Mouse (Mus musculus): ENCODE results near the gene Fbxl17. TPM values are rescaled to one million over a fixed set of nuclear protein-coding genes. Genes with fewer than 3 reads are reported as not detected.

Gene Fbxl17
- polyA plus RNA-seq, 1 experiment from 2014 or later = 10.7 TPM

- 60% methylated on average over 2 of the region's 2 CpGs for WGBS
- no peak overlapping the region for H3K9ac ChIP-seq (ENCODE audit: low read depth, low read length)
- H3K27ac ChIP-seq (replicated peaks; ENCODE audit: low read depth, low read length) = no peak overlapping the region
- no peak overlapping the region for H3K4me2 ChIP-seq (ENCODE audit: low read depth, low read length)
- no peaks in the 10 kb centered on the region for H3K36me3 ChIP-seq (ENCODE audit: control insufficient read depth, insufficient read depth, low read length)
- no peak for DNase-seq (ENCODE audit: low spot score)
- H3K9me3 ChIP-seq (ENCODE audit: control insufficient read depth, low read length) = no peaks in the 10 kb centered on the region
- H3K4me3 ChIP-seq (ENCODE audit: low read depth, low read length) = no peak overlapping the region
- ATAC-seq (ENCODE audit: low read depth) = no peak
- no peaks in the 10 kb centered on the region for H3K27me3 ChIP-seq (replicated peaks; ENCODE audit: control insufficient read depth, insufficient read depth, low read length)
- H3K4me1 ChIP-seq (ENCODE audit: control insufficient read depth, insufficient read depth, low read length) = 0 out of 2 replicates have a peak, but pooled peaks cover 4% of the 10 kb centered on the region
Measured at GRCm38 (mm10) chr17:63421864-63422263, 78.0 kb downstream of the Fbxl17 start.

GRCm38 (mm10) chr17:63419503-63419902, 80.3 kb downstream of the Fbxl17 start:
- Histone ChIP-seq H3K9me3 (ENCODE audit: control insufficient read depth, low read length) (no peaks in the 10 kb centered on the region), H3K27me3 (replicated peaks; ENCODE audit: control insufficient read depth, insufficient read depth, low read length) (no peaks in the 10 kb centered on the region), H3K4me3 (ENCODE audit: low read depth, low read length) (no peak overlapping the region), H3K27ac (replicated peaks; ENCODE audit: low read depth, low read length) (no peak overlapping the region), H3K4me2 (ENCODE audit: low read depth, low read length) (no peak overlapping the region), H3K4me1 (ENCODE audit: control insufficient read depth, insufficient read depth, low read length) (0 out of 2 replicates have a peak, but pooled peaks cover 4% of the 10 kb centered on the region), H3K36me3 (ENCODE audit: control insufficient read depth, insufficient read depth, low read length) (no peaks in the 10 kb centered on the region), H3K9ac (ENCODE audit: low read depth, low read length) (no peak overlapping the region)
- 94% methylated on average over 6 of the region's 6 CpGs for WGBS
- ATAC-seq (ENCODE audit: low read depth) (no peak), DNase-seq (ENCODE audit: low spot score) (no peak)

GRCm38 (mm10) chr17:63413973-63414580, 85.7 kb downstream of the Fbxl17 start:
- 100% methylated on average over 1 of the region's 1 CpGs for WGBS
- no peaks in the 10 kb centered on the region for H3K4me1 ChIP-seq (ENCODE audit: control insufficient read depth, insufficient read depth, low read length)
- H3K4me3 ChIP-seq (ENCODE audit: low read depth, low read length) = no peak overlapping the region
- no peaks in the 10 kb centered on the region; the same call in 1 of the 2 replicates for H3K36me3 ChIP-seq (ENCODE audit: control insufficient read depth, insufficient read depth, low read length)
- no peak overlapping the region for H3K27ac ChIP-seq (replicated peaks; ENCODE audit: low read depth, low read length)
- no peak for ATAC-seq (ENCODE audit: low read depth)
- peaks cover 6% of the 10 kb centered on the region; the same call in 1 of the 2 replicates for H3K9me3 ChIP-seq (ENCODE audit: control insufficient read depth, low read length)
- no peak overlapping the region for H3K4me2 ChIP-seq (ENCODE audit: low read depth, low read length)
- no peaks in the 10 kb centered on the region for H3K27me3 ChIP-seq (replicated peaks; ENCODE audit: control insufficient read depth, insufficient read depth, low read length)
- H3K9ac ChIP-seq (ENCODE audit: low read depth, low read length) = no peak overlapping the region
- peak; percentile 27 for DNase-seq (ENCODE audit: low spot score)

DNA sequence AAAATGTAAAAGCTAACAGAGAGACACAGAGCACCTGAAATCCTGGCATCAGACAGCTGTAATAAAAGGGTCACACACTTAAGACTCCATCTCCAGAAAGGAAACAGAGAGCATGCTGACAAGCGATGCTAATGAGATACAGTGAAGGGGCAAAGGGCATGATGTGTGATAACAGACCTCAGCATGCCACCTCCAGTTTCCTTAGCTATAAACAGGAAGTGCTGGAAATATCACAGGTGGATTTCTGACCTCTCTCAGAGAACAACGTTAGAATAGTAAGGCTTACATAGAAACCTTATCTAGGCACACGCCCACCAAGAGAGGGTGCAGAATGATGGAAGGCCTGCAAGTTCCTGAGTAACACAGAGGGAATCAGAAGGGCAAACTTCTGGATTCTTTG, 88.3 kb downstream of the Fbxl17 start:
- Histone ChIP-seq H3K4me3 (ENCODE audit: low read depth, low read length) (no peak overlapping the region), H3K4me2 (ENCODE audit: low read depth, low read length) (no peak overlapping the region), H3K27ac (replicated peaks; ENCODE audit: low read depth, low read length) (no peak overlapping the region), H3K4me1 (ENCODE audit: control insufficient read depth, insufficient read depth, low read length) (0 out of 2 replicates have a peak, but pooled peaks cover 2% of the 10 kb centered on the region), H3K27me3 (replicated peaks; ENCODE audit: control insufficient read depth, insufficient read depth, low read length) (no peaks in the 10 kb centered on the region), H3K36me3 (ENCODE audit: control insufficient read depth, insufficient read depth, low read length) (no peaks in the 10 kb centered on the region; the same call in 1 of the 2 replicates), H3K9me3 (ENCODE audit: control insufficient read depth, low read length) (peaks cover 6% of the 10 kb centered on the region; the same call in 1 of the 2 replicates), H3K9ac (ENCODE audit: low read depth, low read length) (no peak overlapping the region)
- DNase-seq (ENCODE audit: low spot score) (no peak), ATAC-seq (ENCODE audit: low read depth) (no peak)
- WGBS = 63% methylated on average over 3 of the region's 3 CpGs

DNA sequence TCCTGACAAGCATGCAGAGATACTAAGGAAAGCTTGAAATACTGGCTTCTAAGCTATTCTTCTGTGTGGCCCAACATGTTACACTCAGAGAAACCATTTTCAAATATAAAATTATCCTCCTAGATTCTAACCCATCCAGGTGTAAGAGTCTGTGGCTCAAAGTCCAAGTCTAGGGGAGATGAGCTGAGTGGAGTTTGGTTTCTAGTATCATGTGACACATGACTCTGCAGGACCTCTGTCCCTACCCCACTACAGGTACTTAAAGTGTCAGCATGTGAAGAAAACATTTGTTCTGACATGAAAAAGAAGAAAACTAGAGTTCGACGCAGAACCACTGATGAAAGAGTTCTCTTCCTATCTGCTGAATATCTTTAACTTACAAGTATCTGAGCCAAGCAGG, 89.7 kb downstream of the Fbxl17 start:
- no peaks in the 10 kb centered on the region for H3K27me3 ChIP-seq (replicated peaks; ENCODE audit: control insufficient read depth, insufficient read depth, low read length)
- H3K36me3 ChIP-seq (ENCODE audit: control insufficient read depth, insufficient read depth, low read length) = no peaks in the 10 kb centered on the region; the same call in 1 of the 2 replicates
- peaks cover 6% of the 10 kb centered on the region; the same call in 1 of the 2 replicates for H3K4me1 ChIP-seq (ENCODE audit: control insufficient read depth, insufficient read depth, low read length)
- H3K4me2 ChIP-seq (ENCODE audit: low read depth, low read length) = no peak overlapping the region
- H3K9me3 ChIP-seq (ENCODE audit: control insufficient read depth, low read length) = peaks cover 6% of the 10 kb centered on the region; the same call in 1 of the 2 replicates
- no peak overlapping the region for H3K9ac ChIP-seq (ENCODE audit: low read depth, low read length)
- 94% methylated on average over 2 of the region's 2 CpGs for WGBS
- ATAC-seq (ENCODE audit: low read depth) (no peak), DNase-seq (ENCODE audit: low spot score) (no peak)
- no peak overlapping the region for H3K4me3 ChIP-seq (ENCODE audit: low read depth, low read length)
- H3K27ac ChIP-seq (replicated peaks; ENCODE audit: low read depth, low read length) = no peak overlapping the region

DNA sequence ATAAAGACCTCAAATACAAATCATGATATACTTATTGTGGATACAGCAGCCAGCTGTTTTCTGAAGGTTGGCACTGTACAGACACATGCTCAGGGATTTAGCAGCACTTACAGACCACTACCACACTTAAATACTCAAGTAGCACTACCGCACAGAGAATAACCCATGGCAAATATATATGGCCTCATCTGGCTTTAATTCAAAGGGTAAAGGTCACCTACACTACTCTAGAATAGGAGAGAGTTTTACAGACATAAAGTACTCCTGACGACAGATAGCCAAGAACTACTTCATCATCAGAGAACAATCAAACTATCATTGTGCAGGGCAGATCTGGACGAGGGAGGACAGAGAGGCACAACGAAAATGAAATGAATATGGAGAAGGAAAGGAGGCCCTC, 93.9 kb downstream of the Fbxl17 start:
- H3K9me3 ChIP-seq (ENCODE audit: control insufficient read depth, low read length) = no peaks in the 10 kb centered on the region
- no peaks in the 10 kb centered on the region for H3K27me3 ChIP-seq (replicated peaks; ENCODE audit: control insufficient read depth, insufficient read depth, low read length)
- H3K9ac ChIP-seq (ENCODE audit: low read depth, low read length) = no peak overlapping the region
- no peak overlapping the region for H3K27ac ChIP-seq (replicated peaks; ENCODE audit: low read depth, low read length)
- ATAC-seq (ENCODE audit: low read depth) = no peak
- H3K4me3 ChIP-seq (ENCODE audit: low read depth, low read length) = no peak overlapping the region
- 31% methylated on average over 4 of the region's 4 CpGs for WGBS
- H3K36me3 ChIP-seq (ENCODE audit: control insufficient read depth, insufficient read depth, low read length) = no peaks in the 10 kb centered on the region
- peaks cover 27% of the 10 kb centered on the region for H3K4me1 ChIP-seq (ENCODE audit: control insufficient read depth, insufficient read depth, low read length)
- H3K4me2 ChIP-seq (ENCODE audit: low read depth, low read length) = no peak overlapping the region
- DNase-seq (ENCODE audit: low spot score) = no peak

DNA sequence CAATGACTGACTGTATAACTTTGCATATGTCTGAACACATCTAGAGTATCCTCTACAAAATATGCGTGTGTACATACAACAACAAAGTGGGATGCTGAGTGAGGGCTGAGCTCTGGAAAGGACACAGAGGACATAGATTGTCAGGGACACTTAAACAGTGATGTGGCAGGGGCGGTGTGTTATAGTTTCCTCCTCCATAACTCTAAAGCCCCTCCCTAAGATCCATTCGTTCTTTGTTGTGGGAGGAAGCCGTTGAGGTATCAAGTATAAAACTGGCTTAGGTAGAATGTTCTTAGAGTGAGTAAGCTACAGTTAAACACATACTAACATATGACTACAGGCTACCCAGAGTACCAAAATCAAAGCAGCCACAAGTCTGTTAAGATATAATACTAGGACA, 94.3 kb downstream of the Fbxl17 start:
- no peaks in the 10 kb centered on the region for H3K9me3 ChIP-seq (ENCODE audit: control insufficient read depth, low read length)
- no peak overlapping the region for H3K4me3 ChIP-seq (ENCODE audit: low read depth, low read length)
- H3K27me3 ChIP-seq (replicated peaks; ENCODE audit: control insufficient read depth, insufficient read depth, low read length) = no peaks in the 10 kb centered on the region
- peaks cover 27% of the 10 kb centered on the region for H3K4me1 ChIP-seq (ENCODE audit: control insufficient read depth, insufficient read depth, low read length)
- ATAC-seq (ENCODE audit: low read depth) = no peak
- no peaks in the 10 kb centered on the region for H3K36me3 ChIP-seq (ENCODE audit: control insufficient read depth, insufficient read depth, low read length)
- DNase-seq (ENCODE audit: low spot score) = no peak
- no peak overlapping the region for H3K27ac ChIP-seq (replicated peaks; ENCODE audit: low read depth, low read length)
- no peak overlapping the region for H3K9ac ChIP-seq (ENCODE audit: low read depth, low read length)
- no peak overlapping the region for H3K4me2 ChIP-seq (ENCODE audit: low read depth, low read length)
- WGBS = 71% methylated on average over 4 of the region's 4 CpGs

GRCm38 (mm10) chr17:63404968-63405367, 94.8 kb downstream of the Fbxl17 start:
- no peak overlapping the region for H3K9ac ChIP-seq (ENCODE audit: low read depth, low read length)
- 37% methylated on average over 2 of the region's 2 CpGs for WGBS
- ATAC-seq (ENCODE audit: low read depth) (no peak), DNase-seq (ENCODE audit: low spot score) (peak; percentile 45)
- H3K4me1 ChIP-seq (ENCODE audit: control insufficient read depth, insufficient read depth, low read length) = peaks cover 27% of the 10 kb centered on the region
- H3K27ac ChIP-seq (replicated peaks; ENCODE audit: low read depth, low read length) = no peak overlapping the region
- no peaks in the 10 kb centered on the region for H3K9me3 ChIP-seq (ENCODE audit: control insufficient read depth, low read length)
- no peaks in the 10 kb centered on the region for H3K27me3 ChIP-seq (replicated peaks; ENCODE audit: control insufficient read depth, insufficient read depth, low read length)
- H3K4me3 ChIP-seq (ENCODE audit: low read depth, low read length) = no peak overlapping the region
- no peaks in the 10 kb centered on the region for H3K36me3 ChIP-seq (ENCODE audit: control insufficient read depth, insufficient read depth, low read length)
- no peak overlapping the region for H3K4me2 ChIP-seq (ENCODE audit: low read depth, low read length)

- no peak overlapping the region for H3K27ac ChIP-seq (replicated peaks; ENCODE audit: low read depth, low read length)
- H3K4me1 ChIP-seq (ENCODE audit: control insufficient read depth, insufficient read depth, low read length) = peaks cover 27% of the 10 kb centered on the region
- H3K27me3 ChIP-seq (replicated peaks; ENCODE audit: control insufficient read depth, insufficient read depth, low read length) = no peaks in the 10 kb centered on the region
- ATAC-seq (ENCODE audit: low read depth) (no peak), DNase-seq (ENCODE audit: low spot score) (no peak)
- H3K4me3 ChIP-seq (ENCODE audit: low read depth, low read length) = no peak overlapping the region
- no peaks in the 10 kb centered on the region for H3K36me3 ChIP-seq (ENCODE audit: control insufficient read depth, insufficient read depth, low read length)
- no peak overlapping the region for H3K9ac ChIP-seq (ENCODE audit: low read depth, low read length)
- no peak overlapping the region for H3K4me2 ChIP-seq (ENCODE audit: low read depth, low read length)
- no peaks in the 10 kb centered on the region for H3K9me3 ChIP-seq (ENCODE audit: control insufficient read depth, low read length)
Measured at GRCm38 (mm10) chr17:63403801-63404415, 95.9 kb downstream of the Fbxl17 start.

Measured in embryonic facial prominence, embryonic 14.5 days (tissue).